Mouse (Mus musculus): ENCODE data around the gene Armc8.

DNA sequence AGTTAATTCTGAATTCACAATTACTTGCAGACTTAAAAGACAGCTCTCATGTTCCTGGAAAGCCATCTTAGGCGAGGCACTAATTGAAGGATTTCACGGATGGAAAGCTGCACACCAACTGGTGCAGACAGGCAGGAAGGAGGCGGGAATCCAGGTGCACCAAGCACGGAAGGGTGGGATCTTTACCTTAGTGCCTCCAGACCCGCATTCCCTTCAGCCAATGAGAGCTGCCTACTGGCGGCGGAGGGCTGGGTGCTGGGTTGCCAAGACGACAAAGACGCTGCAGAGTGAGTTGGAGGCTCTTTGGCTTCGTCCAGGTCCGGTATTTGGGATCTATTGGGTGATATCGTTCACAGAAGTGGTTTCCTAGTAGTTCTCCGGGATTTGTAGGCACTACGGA, 117.5 kb downstream of the Armc8 start, which contains the start of gene Nme9:
- TF ChIP-seq POLR2A (IDR thresholded peaks at IDR 0.05; ENCODE audit: insufficient read length, low read depth) (no peak), TCF3 (IDR thresholded peaks at IDR 0.05; ENCODE audit: insufficient read length, low read depth) (no peak), USF1 (IDR thresholded peaks at IDR 0.05; ENCODE audit: low read depth) (no peak), POLR2AphosphoS2 (IDR thresholded peaks at IDR 0.05; ENCODE audit: insufficient read length, low read depth) (no peak), REST (IDR thresholded peaks at IDR 0.05; ENCODE audit: insufficient read depth, insufficient read length) (no peak), CEBPB (IDR thresholded peaks at IDR 0.05; ENCODE audit: insufficient read depth, poor library complexity, severe bottlenecking) (no peak), MAX (IDR thresholded peaks at IDR 0.05; ENCODE audit: low read depth) (no peak), MYOG (IDR thresholded peaks at IDR 0.05; ENCODE audit: control insufficient read depth in 1 of 3, insufficient read depth in 1 of 3, insufficient read length in 2 of 3, low read depth in 2 of 3) (no peak), E2F4 (IDR thresholded peaks at IDR 0.05; ENCODE audit: insufficient read depth) (no peak), MYOD1 (IDR thresholded peaks at IDR 0.05; ENCODE audit: control insufficient read depth in 1 of 3, insufficient read length in 2 of 3, low read depth in 2 of 3) (no peak), TCF12 (IDR thresholded peaks at IDR 0.05; ENCODE audit: insufficient read depth, poor library complexity, severe bottlenecking) (no peak)
